Mouse (Mus musculus) lung, adult 2 months (tissue): ENCODE results near the gene Tmem170.

Experiments
- CTCF ChIP-seq: fragments of 200-500 bp; IDR thresholded peaks from 2 replicates; pipeline ENCODE4 v1.5.1; 2011; ENCODE audit warnings: mild to moderate bottlenecking, low read length, control low read depth; ENCODE audit not compliant: insufficient read depth
- POLR2A ChIP-seq: fragments of 200-500 bp; IDR thresholded peaks from 2 replicates; pipeline ENCODE4 v1.6.1; 2011; ENCODE audit warnings: low read depth, mild to moderate bottlenecking, control low read depth, low read length, borderline replicate concordance; ENCODE audit errors: extremely low read depth

- TF ChIP-seq POLR2A (no peak), CTCF (no peak)
These were observed 56.5 kb downstream of the Tmem170 start for GRCm38 (mm10) chr8:111820018-111820417.
